28 mouse cellular contexts compared by ENCODE assay signal in genomic region chr12:98525361-98525760, GRCm38 (mm10). TPM values are rescaled to one million over a fixed set of nuclear protein-coding genes. Genes with fewer than 3 reads are reported as not detected.
DNase-seq lines count a peak whose midpoint lies in the region; ATAC-seq and TF ChIP-seq lines count a peak whose summit lies in the region.
"Had no signal": no experiment of that assay in that cellular context is flagged by ENCODE, and none has a peak within 500 bp of the region (broad histone marks: within the 10 kb centered on the region; RNA-seq: fewer than 3 reads in every experiment).

No protein-coding gene starts in this region.

- DNase-seq in cerebellum, adult 2 months: peak in 1 of 2 experiments; percentile 53
- peak; percentile 63 for DNase-seq in heart, adult 11 months
- no peak for DNase-seq in heart, postnatal 4 days
- DNase-seq in layer of hippocampus, adult 2 months (ENCODE audit: low spot score in 2 of 2): no peak
- DNase-seq in layer of hippocampus, adult 18-20 months (ENCODE audit: low spot score in 2 of 2): no peak
- DNase-seq in brain, adult 2 months (ENCODE audit: low read depth, low spot score): peak; percentile 58
- no peak for DNase-seq in thymus, postnatal 0 days (ENCODE audit: low spot score)
- DNase-seq: adrenal gland, postnatal 10 days; gastrocnemius, postnatal 10 days; heart, postnatal 14 days; kidney, adult 18-20 months; left cerebral cortex, postnatal 4 days; lung, embryonic 14.5 days; lung, postnatal 36 days; right cerebral cortex, postnatal 4 days; thymus, postnatal 36 days had no signal

- ATAC-seq in cerebellum, adult (ENCODE audit: insufficient number of reproducible peaks, low FRiP score, low TSS enrichment): no peak
- ATAC-seq: inflammation-experienced regulatory T-cells, adult 6 months had no signal

- no peak overlapping the region for H3K4me3 ChIP-seq in cerebellum, adult 2 months (replicated peaks; ENCODE audit: insufficient read depth, low read depth, low read length)
- H3K4me3 ChIP-seq in layer of hippocampus, adult 2 months: no peak overlapping the region
- H3K4me3 ChIP-seq: embryonic facial prominence, embryonic 15.5 days; heart, embryonic 12.5 days; limb, embryonic 15.5 days; megakaryocyte, embryonic 14.5 days; neural tube, embryonic 13.5 days; stomach, embryonic 15.5 days had no signal

- peak overlapping the region; percentile 47 for H3K27ac ChIP-seq in cerebellum, adult 2 months (ENCODE audit: insufficient read depth, low read length)
- H3K27ac ChIP-seq in layer of hippocampus, adult 2 months: peak overlapping the region; percentile 55; the same call in 1 of the 2 replicates
- H3K27ac ChIP-seq: embryonic facial prominence, embryonic 15.5 days; kidney, postnatal 0 days; limb, embryonic 15.5 days; liver, embryonic 14.5 days; stomach, embryonic 15.5 days had no signal

- H3K27me3 ChIP-seq in cerebellum, adult 2 months (ENCODE audit: control insufficient read depth, insufficient read depth, low read length): no peaks in the 10 kb centered on the region
- H3K27me3 ChIP-seq: embryonic facial prominence, embryonic 15.5 days; heart, embryonic 12.5 days; limb, embryonic 15.5 days; megakaryocyte, embryonic 14.5 days; neural tube, embryonic 13.5 days; stomach, embryonic 15.5 days had no signal

- WGBS in cerebellum, adult 2 months: 28% methylated on average over 8 of the region's 8 CpGs

- TF ChIP-seq POLR2A in cerebellum, adult 2 months (IDR thresholded peaks at IDR 0.05; ENCODE audit: borderline replicate concordance, insufficient read depth, low read length): no peak

- TF ChIP-seq CTCF in cerebellum, adult 2 months (IDR thresholded peaks at IDR 0.05; ENCODE audit: borderline replicate concordance, insufficient read depth, low read depth, low read length): no peak
- no peak for TF ChIP-seq CTCF in layer of hippocampus, adult 2 months (conservative IDR thresholded peaks at IDR 0.05)

- peaks cover 21% of the 10 kb centered on the region for H3K4me1 ChIP-seq in cerebellum, adult 2 months (ENCODE audit: control insufficient read depth, insufficient read depth, low read length)
- H3K4me1 ChIP-seq: embryonic facial prominence, embryonic 15.5 days; heart, embryonic 12.5 days; limb, embryonic 15.5 days; megakaryocyte, embryonic 14.5 days; stomach, embryonic 15.5 days had no signal

RNA-seq across cellular contexts. Expression of gene Kcnk10, which starts 52.7 kb away (rescaled TPM):
- 24.0 and 25.2 TPM in 2 replicates for polyA plus RNA-seq in cerebellum, adult 2 months (2012; rRNA removed)
- total RNA-seq in heart, postnatal 4 days (2021): not detected
- total RNA-seq in layer of hippocampus, adult 2 months (2021): 10 to 100 TPM; 16.8 to 18.6 TPM
- total RNA-seq in layer of hippocampus, adult 18-20 months (2021): 10 to 100 TPM; 15.2 to 15.7 TPM
- polyA plus RNA-seq in thymus, postnatal 0 days (2015; fragmentation: Nextera tagmentation; extraction: Ambion mirVana): 0.10 and 0.18 TPM in 2 replicates
- total RNA-seq: common myeloid progenitor, adult 5-6 weeks; granulocyte monocyte progenitor cell, adult 5-6 weeks; heart, postnatal 14 days had no signal
- polyA plus RNA-seq: inflammation-experienced regulatory T-cells, adult 6 months; liver, embryonic 14.5 days had no signal

Comparison
In these comparisons a context has a peak if more than half of its experiments do, and no peak if none do; other contexts are left out.
1. DNase-seq: peak in heart, adult 11 months (single experiment) and brain, adult 2 months (single experiment); none in heart, postnatal 4 days (single experiment), layer of hippocampus, adult 2 months (0 of 2), layer of hippocampus, adult 18-20 months (0 of 2) and thymus, postnatal 0 days (single experiment).
2. RNA of gene Kcnk10, which starts 52.7 kb away (total RNA-seq): 16.8 to 18.6 TPM in layer of hippocampus, adult 2 months and 15.2 to 15.7 TPM in layer of hippocampus, adult 18-20 months; not detected in heart, postnatal 4 days; every median in the first group is over 10 times any median in the second.